Mouse (Mus musculus) embryonic fibroblast, embryonic 13.5 days (primary cell): ENCODE results near the gene Atg2b.

Source experiments
- CTCF ChIP-seq: IDR thresholded peaks from 2 replicates; pipeline ENCODE4 v1.5.1; 2011; ENCODE audit warnings: mild to moderate bottlenecking, control low read depth, low read length, moderate library complexity, borderline replicate concordance; ENCODE audit not compliant: insufficient read depth
- POLR2A ChIP-seq: IDR thresholded peaks from 2 replicates; pipeline ENCODE4 v1.6.1; 2011; ENCODE audit warnings: low read depth, mild to moderate bottlenecking, control low read depth, low read length, moderate library complexity

DNA sequence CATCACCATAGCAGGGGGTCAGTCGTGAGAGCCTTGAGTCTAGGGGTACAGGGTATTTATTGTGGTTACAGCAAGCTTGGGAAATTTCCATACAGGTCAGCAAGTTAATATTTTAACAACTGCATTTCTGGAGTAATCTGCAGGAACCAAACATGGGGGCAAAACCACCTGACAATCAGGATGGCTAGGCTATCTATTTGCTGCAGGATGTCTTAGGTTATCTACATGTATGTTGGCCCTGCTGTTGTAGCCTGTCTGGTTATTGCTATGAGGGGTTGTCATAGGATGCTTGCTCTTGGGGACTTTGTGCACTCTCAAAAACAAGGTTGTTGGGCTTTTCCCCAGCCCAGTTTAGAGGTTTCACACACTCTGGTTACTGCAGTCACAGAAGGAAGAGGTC is 39.6 kb upstream of the Atg2b start:
- TF ChIP-seq POLR2A (no peak), CTCF (no peak)
